Mouse (Mus musculus) intestine, postnatal 0 days (tissue): Measurements from ENCODE around the gene Rrp1b. TPM values are rescaled to one million over a fixed set of nuclear protein-coding genes. Genes with fewer than 3 reads are reported as not detected.

Source experiments
- ATAC-seq: fragments of 200-750 bp; cut with Nextera tagmentation; 2 replicates; pipeline ENCODE4 v1.8.0; 2017; ENCODE audit warnings: mild to moderate bottlenecking, moderate TSS enrichment, moderate library complexity
- H3K27ac ChIP-seq: fragments of 300-500 bp; sonication (generic); 2 replicates; pipeline ENCODE4 v1.5.1; 2014; ENCODE audit warnings: mild to moderate bottlenecking, low read depth, low read length, moderate library complexity
- H3K27me3 ChIP-seq: fragments of 300-500 bp; sonication (generic); replicated peaks from 2 replicates; pipeline ENCODE4 v1.6.1; 2014; ENCODE audit warnings: low read length, mixed read lengths; ENCODE audit not compliant: control insufficient read depth, insufficient read depth
- H3K36me3 ChIP-seq: fragments of 300-500 bp; sonication (generic); 2 replicates; pipeline ENCODE4 v1.6.1; 2014; ENCODE audit warnings: mild to moderate bottlenecking, moderate library complexity; ENCODE audit not compliant: control insufficient read depth, insufficient read depth
- H3K4me1 ChIP-seq: fragments of 300-500 bp; sonication (generic); replicated peaks from 2 replicates; pipeline ENCODE4 v1.6.1; 2014; ENCODE audit warnings: antibody characterized with exemption, low read length, mixed read lengths; ENCODE audit not compliant: control insufficient read depth, insufficient read depth
- H3K4me2 ChIP-seq: fragments of 300-500 bp; sonication (generic); replicated peaks from 2 replicates; pipeline ENCODE4 v1.6.1; 2014; ENCODE audit warnings: low read depth, mild to moderate bottlenecking, moderate library complexity
- H3K4me3 ChIP-seq: fragments of 300-500 bp; sonication (generic); 2 replicates; pipeline ENCODE4 v1.5.1; 2014; ENCODE audit warnings: low read depth, low read length
- H3K9ac ChIP-seq: fragments of 300-500 bp; sonication (generic); 2 replicates; pipeline ENCODE4 v1.6.1; 2014; ENCODE audit warnings: mild to moderate bottlenecking, low read depth, low read length
- H3K9me3 ChIP-seq: fragments of 300-500 bp; sonication (generic); 2 replicates; pipeline ENCODE4 v1.6.1; 2016; ENCODE audit warnings: mixed run types; ENCODE audit not compliant: control insufficient read depth
- CTCF ChIP-seq: sonication (generic); IDR thresholded peaks from 2 replicates; pipeline ENCODE4 v1.5.1; 2016; ENCODE audit warnings: low read depth, mild to moderate bottlenecking, control low read depth, antibody characterized with exemption, moderate library complexity
- WGBS: fragments of 180-500 bp; shearing (Covaris S2); extraction: QIAGEN DNeasy Blood & Tissue Kit; methylation state at CpG from one replicate; pipeline ENCODE4 v1.1.7; 2014; 5-methylcytosine and 5-hydroxymethylcytosine counted together
- polyA plus RNA-seq: library from polyadenylated mRNA; unstranded; fragments of >200 nt; fragmentation: Nextera tagmentation; extraction: Ambion mirVana; gene quantifications from 2 replicates; pipeline ENCODE4 v1.2.1, GENCODE M21; 2015

Gene Rrp1b
- polyA plus RNA-seq, 1 experiment from 2014 or later = 11.6 TPM

GRCm38 (mm10) chr17:32109201-32109940, 73.5 kb downstream of the Rrp1b start:
- no peak for TF ChIP-seq CTCF
- no peak for ATAC-seq
- Histone ChIP-seq H3K27me3 (no peaks in the 10 kb centered on the region), H3K27ac (no peak overlapping the region), H3K4me2 (no peak overlapping the region), H3K4me1 (peaks cover 9% of the 10 kb centered on the region; the same call in 1 of the 2 replicates), H3K9ac (no peak overlapping the region), H3K9me3 (no peaks in the 10 kb centered on the region), H3K4me3 (no peak overlapping the region), H3K36me3 (no peaks in the 10 kb centered on the region)
- WGBS = 70% methylated on average over 6 of the region's 6 CpGs

- no peaks in the 10 kb centered on the region for H3K9me3 ChIP-seq
- H3K27me3 ChIP-seq = no peaks in the 10 kb centered on the region
- no peak overlapping the region for H3K4me3 ChIP-seq
- H3K4me1 ChIP-seq = peaks cover 9% of the 10 kb centered on the region; the same call in 1 of the 2 replicates
- H3K4me2 ChIP-seq = no peak overlapping the region
- no peaks in the 10 kb centered on the region for H3K36me3 ChIP-seq
- no peak for TF ChIP-seq CTCF
- WGBS = 52% methylated on average over 2 of the region's 2 CpGs
- no peak overlapping the region for H3K9ac ChIP-seq
- H3K27ac ChIP-seq = no peak overlapping the region
- ATAC-seq = no peak
These were observed 74.5 kb downstream of the Rrp1b start for GRCm38 (mm10) chr17:32110424-32110823.

GRCm38 (mm10) chr17:32110980-32111780, 75.3 kb downstream of the Rrp1b start:
- H3K4me3 ChIP-seq = no peak overlapping the region
- no peak for ATAC-seq
- H3K4me1 ChIP-seq = peaks cover 9% of the 10 kb centered on the region; the same call in 1 of the 2 replicates
- H3K36me3 ChIP-seq = no peaks in the 10 kb centered on the region
- H3K27me3 ChIP-seq = no peaks in the 10 kb centered on the region
- H3K9ac ChIP-seq = no peak overlapping the region
- TF ChIP-seq CTCF = no peak
- no peak overlapping the region for H3K4me2 ChIP-seq
- no peak overlapping the region for H3K27ac ChIP-seq
- no peaks in the 10 kb centered on the region for H3K9me3 ChIP-seq
- WGBS = 79% methylated on average over 10 of the region's 10 CpGs

Other genes starting within 250 kb of the Rrp1b start
- gene Sik1, start 180.3 kb upstream of the Rrp1b start, polyA plus RNA-seq = 2.9 and 3.8 TPM in 2 replicates
- 4.1 and 5.3 TPM in 2 replicates for gene Hsf2bp, start 249 bp downstream of the Rrp1b start, polyA plus RNA-seq
- 2.0 and 2.3 TPM in 2 replicates for gene Notch3, start 130.8 kb downstream of the Rrp1b start, polyA plus RNA-seq
- not detected in 2 replicates for gene Ephx3, start 153.4 kb downstream of the Rrp1b start, polyA plus RNA-seq
- gene Brd4, start 248.6 kb downstream of the Rrp1b start, polyA plus RNA-seq = 35.9 and 36.7 TPM in 2 replicates